ENCODE assay signal across 8 mouse cellular contexts in genomic region chr12:55315192-55315591, GRCm38 (mm10). TPM values are rescaled to one million over a fixed set of nuclear protein-coding genes. Genes with fewer than 3 reads are reported as not detected.
A peak's percentile ranks its signal among the peaks of the same experiment; 100 is the strongest.
DNase-seq lines count a peak whose midpoint lies in the region; ATAC-seq and TF ChIP-seq lines count a peak whose summit lies in the region.

No protein-coding gene starts in this region.

- H3K27ac ChIP-seq in CH12.LX (ENCODE audit: insufficient read depth, low read depth): no peak overlapping the region
- no peak overlapping the region for H3K27ac ChIP-seq in lung, embryonic 14.5 days (ENCODE audit: low read depth)

- DNase-seq in CH12.LX (ENCODE audit: extremely low read depth): peak; percentile 95
- DNase-seq in adrenal gland, adult 2 months: peak; percentile 67
- peak; percentile 90 for DNase-seq in embryo, embryonic 10.5 days (ENCODE audit: low spot score)
- peak; percentile 69 to 83 for DNase-seq in heart, adult 9 months (ENCODE audit: low spot score in 2 of 2)
- peak; percentile 76 to 82 for DNase-seq in kidney, postnatal 4 days
- DNase-seq in lung, embryonic 14.5 days: peak; percentile 96
- DNase-seq in right cerebral cortex, adult 18-20 months: peak; percentile 64
- DNase-seq in urinary bladder, postnatal 25 days (ENCODE audit: low spot score): peak; percentile 66

- peak; percentile 45 to 87; a peak in 3 of 4 replicates for TF ChIP-seq CTCF in CH12.LX (conservative IDR thresholded peaks at IDR 0.05 in 1 of 2, IDR thresholded peaks at IDR 0.05 in 1 of 2; ENCODE audit: low read depth in 2 of 2, low read length in 2 of 2)
- TF ChIP-seq CTCF in lung, embryonic 14.5 days (IDR thresholded peaks at IDR 0.05; ENCODE audit: low read depth): peak; percentile 71

- TF ChIP-seq RAD21 in CH12.LX (IDR thresholded peaks at IDR 0.05; ENCODE audit: low read depth, low read length): peak; percentile 89

- ATAC-seq in lung, embryonic 14.5 days (ENCODE audit: insufficient read depth): peak; percentile 49; the same call in 1 of the 2 replicates

- TF ChIP-seq POLR2A in CH12.LX (IDR thresholded peaks at IDR 0.05; ENCODE audit: low read depth, low read length): no peak

- H3K4me1 ChIP-seq in CH12.LX (ENCODE audit: control insufficient read depth in 1 of 2, insufficient read depth in 2 of 2): peaks cover 0 to 7% of the 10 kb centered on the region in 2 experiments; a peak in 2 of 4 replicates
- H3K4me1 ChIP-seq in lung, embryonic 14.5 days (ENCODE audit: insufficient read depth): no peaks in the 10 kb centered on the region

- H3K27me3 ChIP-seq in CH12.LX (replicated peaks): no peaks in the 10 kb centered on the region
- no peaks in the 10 kb centered on the region for H3K27me3 ChIP-seq in lung, embryonic 14.5 days (ENCODE audit: insufficient read depth, low read length)

- WGBS in lung, embryonic 14.5 days: 36% methylated on average over 5 of the region's 5 CpGs

- no peak overlapping the region for H3K4me3 ChIP-seq in CH12.LX (replicated peaks in 1 of 3; ENCODE audit: low read depth in 2 of 3, low read length in 2 of 3, poor library complexity in 1 of 3)
- no peak overlapping the region for H3K4me3 ChIP-seq in lung, embryonic 14.5 days (ENCODE audit: low read depth, low read length)

- no peak for TF ChIP-seq EP300 in CH12.LX (IDR thresholded peaks at IDR 0.05; ENCODE audit: low read length)

- H3K4me2 ChIP-seq in CH12.LX (ENCODE audit: insufficient read depth, low read depth, poor library complexity, severe bottlenecking): no peak overlapping the region
- no peak overlapping the region for H3K4me2 ChIP-seq in lung, embryonic 14.5 days

- no peak overlapping the region for H3K9ac ChIP-seq in CH12.LX (ENCODE audit: insufficient read depth, low read depth)
- H3K9ac ChIP-seq in lung, embryonic 14.5 days: no peak overlapping the region

- dilution Hi-C loops in CH12.LX (cut with MboI; ENCODE audit: extremely low pct_ligation_motif_present, extremely low pct_unique_long_range_greater_than_20kb, low sequenced_read_pairs): no loop called here

- in situ Hi-C loops in CH12.LX (cut with MboI; ENCODE audit: low pct_ligation_motif_present, low pct_unique_long_range_greater_than_20kb, low sequenced_read_pairs): loop anchor here (5.0 kb wide), 1 partner anchor 182 kb away; no protein-coding TSS in a partner anchor

- H3K79me2 ChIP-seq in CH12.LX (replicated peaks; ENCODE audit: control insufficient read depth, extremely low read depth, insufficient read depth, poor library complexity, severe bottlenecking): no peaks in the 10 kb centered on the region; the same call in none of the 2 replicates

- no peaks in the 10 kb centered on the region for H3K9me3 ChIP-seq in CH12.LX (replicated peaks; ENCODE audit: low read length)
- no peaks in the 10 kb centered on the region for H3K9me3 ChIP-seq in lung, embryonic 14.5 days (ENCODE audit: low read depth, low read length)

- H3K36me3 ChIP-seq in CH12.LX (replicated peaks in 1 of 2; ENCODE audit: control insufficient read depth in 1 of 2, insufficient read depth in 1 of 2, low read length in 1 of 2): peaks cover 19 to 74% of the 10 kb centered on the region in 2 experiments
- H3K36me3 ChIP-seq in lung, embryonic 14.5 days (ENCODE audit: insufficient read depth): peaks cover 5% of the 10 kb centered on the region

TF ChIP-seq in CH12.LX, 34 proteins besides CTCF, POLR2A, EP300 and RAD21:
- TF ChIP-seq SMC3 (IDR thresholded peaks at IDR 0.05; ENCODE audit: low read depth, low read length) (peak; percentile 91), SIN3A (IDR thresholded peaks at IDR 0.05; ENCODE audit: low read length) (peak; percentile 48; the same call in 1 of the 2 replicates), TBP (conservative IDR thresholded peaks at IDR 0.05; ENCODE audit: low read depth, low read length) (no peak), ZMIZ1 (IDR thresholded peaks at IDR 0.05; ENCODE audit: low read depth, low read length) (no peak), USF2 (conservative IDR thresholded peaks at IDR 0.05; ENCODE audit: low read depth, low read length) (no peak), UBTF (IDR thresholded peaks at IDR 0.05; ENCODE audit: low read depth, low read length) (no peak), IRF4 (IDR thresholded peaks at IDR 0.05; ENCODE audit: low read depth, low read length) (0 out of 2 replicates have a peak, but pooled peaks have one; percentile 11), HCFC1 (IDR thresholded peaks at IDR 0.05; ENCODE audit: low read depth, low read length) (0 out of 2 replicates have a peak, but pooled peaks have one; percentile 20), MAX (IDR thresholded peaks at IDR 0.05; ENCODE audit: low read length) (no peak), ELF1 (IDR thresholded peaks at IDR 0.05; ENCODE audit: low read depth, low read length) (peak; percentile 93), JUND (conservative IDR thresholded peaks at IDR 0.05; ENCODE audit: low read depth, low read length) (no peak), RCOR1 (conservative IDR thresholded peaks at IDR 0.05; ENCODE audit: low read depth, low read length) (no peak), KAT2A (IDR thresholded peaks at IDR 0.05; ENCODE audit: insufficient replicate concordance, low read length) (no peak), PAX5 (IDR thresholded peaks at IDR 0.05; ENCODE audit: low read length) (no peak), NRF1 (IDR thresholded peaks at IDR 0.05; ENCODE audit: low read depth, low read length) (no peak), USF1 (IDR thresholded peaks at IDR 0.05; ENCODE audit: low read depth, low read length) (no peak), GABPA (IDR thresholded peaks at IDR 0.05; ENCODE audit: insufficient replicate concordance, low read depth, low read length) (no peak), E2F4 (IDR thresholded peaks at IDR 0.05; ENCODE audit: insufficient replicate concordance, low read depth, low read length) (no peak), MEF2A (IDR thresholded peaks at IDR 0.05; ENCODE audit: borderline replicate concordance, low read depth, low read length) (no peak), CHD2 (IDR thresholded peaks at IDR 0.05; ENCODE audit: low read length) (no peak), JUN (IDR thresholded peaks at IDR 0.05; ENCODE audit: insufficient read depth, low read depth, low read length) (peak; percentile 14; the same call in 1 of the 2 replicates), MAFK (IDR thresholded peaks at IDR 0.05; ENCODE audit: insufficient replicate concordance, low read length) (no peak), NELFE (IDR thresholded peaks at IDR 0.05; ENCODE audit: low read depth, low read length) (no peak), ZNF384 (IDR thresholded peaks at IDR 0.05; ENCODE audit: low read depth, low read length) (no peak), BHLHE40 (IDR thresholded peaks at IDR 0.05; ENCODE audit: low read depth, low read length) (no peak), ETS1 (conservative IDR thresholded peaks at IDR 0.05; ENCODE audit: low read depth, low read length) (no peak), CHD1 (IDR thresholded peaks at IDR 0.05; ENCODE audit: low read depth, low read length) (no peak), MAZ (IDR thresholded peaks at IDR 0.05; ENCODE audit: low read depth, low read length) (0 out of 2 replicates have a peak, but pooled peaks have one; percentile 27), MXI1 (IDR thresholded peaks at IDR 0.05; ENCODE audit: low read depth, low read length) (no peak), ZC3H11A (IDR thresholded peaks at IDR 0.05; ENCODE audit: low read depth, low read length) (peak; percentile 84), TCF12 (IDR thresholded peaks at IDR 0.05; ENCODE audit: low read depth, low read length) (no peak), POLR2AphosphoS2 (IDR thresholded peaks at IDR 0.05; ENCODE audit: low read depth, low read length) (no peak), ZKSCAN1 (IDR thresholded peaks at IDR 0.05; ENCODE audit: borderline replicate concordance, low read depth, low read length) (no peak), MYC (IDR thresholded peaks at IDR 0.05; ENCODE audit: low read depth, low read length) (no peak)
TF ChIP-seq in CH12.LX: peak in this region for 8.

RNA-seq across cellular contexts. Expression of gene Ppp2r3c, which starts 12.4 kb away (rescaled TPM):
- total RNA-seq in CH12.LX (2012; rRNA removed) (13.7 and 17.0 TPM in 2 replicates), CH12.LX (2014; rRNA removed) (31.1 and 34.5 TPM in 2 replicates)
- polyA plus RNA-seq in CH12.LX (2012; ENCODE audit: insufficient read length, low read depth): 29.9 and 36.8 TPM in 2 replicates
- total RNA-seq in adrenal gland, adult 2 months (2021): 10 to 100 TPM; 11.3 to 12.9 TPM
- polyA plus RNA-seq in adrenal gland, adult 2 months (2012; rRNA removed): 0.39 and 0.40 TPM in 2 replicates
- polyA plus RNA-seq in lung, embryonic 14.5 days (2014; fragmentation: Nextera tagmentation; extraction: Ambion mirVana): 14.3 and 14.8 TPM in 2 replicates

RNA-seq across cellular contexts. Expression of gene 1110008L16Rik, which starts 15.8 kb away (rescaled TPM):
- 25.7 and 27.9 TPM in 2 replicates for total RNA-seq in CH12.LX (2012; rRNA removed)
- total RNA-seq in CH12.LX (2014; rRNA removed): 32.6 and 37.0 TPM in 2 replicates
- polyA plus RNA-seq in CH12.LX (2012; ENCODE audit: insufficient read length, low read depth): 26.8 and 28.9 TPM in 2 replicates
- 10 to 100 TPM; 18.0 to 20.7 TPM for total RNA-seq in adrenal gland, adult 2 months (2021)
- polyA plus RNA-seq in adrenal gland, adult 2 months (2012; rRNA removed): 3.1 and 4.5 TPM in 2 replicates
- polyA plus RNA-seq in lung, embryonic 14.5 days (2014; fragmentation: Nextera tagmentation; extraction: Ambion mirVana): 15.4 and 17.1 TPM in 2 replicates

Comparison
In these comparisons a context has a peak if more than half of its experiments do, and no peak if none do; other contexts are left out.
1. RNA of gene Ppp2r3c, which starts 12.4 kb away (polyA plus RNA-seq): 29.9 to 36.8 TPM in CH12.LX and 14.3 to 14.8 TPM in lung, embryonic 14.5 days; 0.39 to 0.40 TPM in adrenal gland, adult 2 months; every median in the first group is over 10 times any median in the second.
2. Peak in every context shown above with its lines, with median percentiles within 50 percentile points of each other: DNase-seq.